Mouse (Mus musculus) small intestine, adult 2 months (tissue): Measurements from ENCODE around the gene Ahr.

Source experiments
- CTCF ChIP-seq: fragments of 200-500 bp; IDR thresholded peaks from 2 replicates; pipeline ENCODE4 v1.5.1; 2012; ENCODE audit warnings: low read depth, mild to moderate bottlenecking, control low read depth, inconsistent platforms, low read length, moderate library complexity, mixed read lengths; ENCODE audit not compliant: insufficient replicate concordance, insufficient read length; ENCODE audit errors: extremely low read depth
- POLR2A ChIP-seq: fragments of 200-500 bp; IDR thresholded peaks from 2 replicates; pipeline ENCODE4 v1.6.1; 2012; ENCODE audit warnings: low read depth, mild to moderate bottlenecking, control low read depth, inconsistent platforms, low read length, moderate library complexity

DNA sequence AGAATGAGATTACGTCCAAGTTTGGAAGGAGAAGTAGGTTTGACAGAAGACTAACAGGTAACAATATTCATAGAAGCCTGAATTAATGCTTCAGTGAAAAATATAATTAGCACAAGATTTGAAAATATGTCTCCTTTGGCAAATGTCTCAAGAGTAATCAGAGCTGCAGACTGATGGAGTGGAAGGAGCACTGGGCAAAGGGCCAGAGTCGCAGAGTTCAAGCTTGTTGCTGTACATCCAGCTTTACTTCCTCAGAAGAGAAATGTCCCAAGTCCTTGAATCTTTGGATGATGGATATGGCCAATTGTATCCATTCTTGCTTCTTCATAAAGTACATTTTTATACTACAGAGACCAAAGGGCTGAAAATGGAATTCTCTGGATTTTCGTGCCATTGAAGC lies 8.0 kb upstream of the Ahr start:
- TF ChIP-seq CTCF (no peak), POLR2A (no peak)
